Mouse (Mus musculus) stomach, postnatal 0 days (tissue): Measurements from ENCODE around the gene Alpk1.

Source experiments
- CTCF ChIP-seq: IDR thresholded peaks from 2 replicates; pipeline ENCODE4 v1.5.1; 2016; ENCODE audit warnings: antibody characterized with exemption, low read depth, mild to moderate bottlenecking, moderate library complexity
- EP300 ChIP-seq: optimal IDR thresholded peaks from 2 replicates; pipeline ENCODE3; 2016; ENCODE audit warnings: antibody characterized with exemption

- TF ChIP-seq CTCF (no peak), EP300 (no peak)
Observed at GRCm38 (mm10) chr3:127791595-127792561, 11.6 kb upstream of the Alpk1 start.
